In genomic region chr10:54761084-54761483, GRCm38 (mm10) we compare ENCODE assay signal across 27 mouse cellular contexts.
"Had no signal": no experiment of that assay in that cellular context is flagged by ENCODE, and none has a peak within 500 bp of the region (broad histone marks: within the 10 kb centered on the region; RNA-seq: fewer than 3 reads in every experiment).

No protein-coding gene starts in this region.

- H3K4me3 ChIP-seq: embryonic facial prominence, embryonic 10.5 days; embryonic facial prominence, embryonic 12.5 days; embryonic facial prominence, embryonic 13.5 days; embryonic facial prominence, embryonic 15.5 days; erythroblast, embryonic 14.5 days; forebrain, embryonic 10.5 days; forebrain, embryonic 12.5 days; forebrain, embryonic 13.5 days; forebrain, embryonic 15.5 days; gastrocnemius, adult 2 months; heart, adult 2 months had no signal

- H3K9me3 ChIP-seq: embryonic facial prominence, embryonic 10.5 days; embryonic facial prominence, embryonic 12.5 days; embryonic facial prominence, embryonic 13.5 days; embryonic facial prominence, embryonic 15.5 days; forebrain, embryonic 10.5 days; forebrain, embryonic 12.5 days; forebrain, embryonic 13.5 days; forebrain, embryonic 15.5 days had no signal

- H3K27ac ChIP-seq: embryonic facial prominence, embryonic 10.5 days; embryonic facial prominence, embryonic 12.5 days; embryonic facial prominence, embryonic 13.5 days; embryonic facial prominence, embryonic 15.5 days; forebrain, embryonic 10.5 days; forebrain, embryonic 12.5 days; forebrain, embryonic 13.5 days; forebrain, embryonic 15.5 days; gastrocnemius, adult 2 months; heart, adult 2 months had no signal

- H3K4me2 ChIP-seq: embryonic facial prominence, embryonic 12.5 days; embryonic facial prominence, embryonic 13.5 days; embryonic facial prominence, embryonic 15.5 days; forebrain, embryonic 12.5 days; forebrain, embryonic 13.5 days; forebrain, embryonic 15.5 days had no signal

- DNase-seq: cerebellum, adult 9-10 months; cerebellum, adult 9-11 months; cerebellum, postnatal 10 days; cerebellum, postnatal 14 days; cerebellum, postnatal 25 days; cerebellum, postnatal 36 days; embryo, embryonic 11 days; forebrain, postnatal 0 days; gastrocnemius, adult 2 months; gastrocnemius, postnatal 10 days; gastrocnemius, postnatal 14 days; gastrocnemius, postnatal 25 days; gastrocnemius, postnatal 36 days; heart, adult 11 months; heart, adult 18-20 months; heart, adult 2 months had no signal

- H3K36me3 ChIP-seq: embryonic facial prominence, embryonic 10.5 days; embryonic facial prominence, embryonic 12.5 days; embryonic facial prominence, embryonic 13.5 days; embryonic facial prominence, embryonic 15.5 days; forebrain, embryonic 10.5 days; forebrain, embryonic 12.5 days; forebrain, embryonic 15.5 days had no signal

- H3K27me3 ChIP-seq: embryonic facial prominence, embryonic 12.5 days; embryonic facial prominence, embryonic 13.5 days; embryonic facial prominence, embryonic 15.5 days; forebrain, embryonic 12.5 days; forebrain, embryonic 13.5 days; forebrain, embryonic 15.5 days had no signal

- ATAC-seq: forebrain, embryonic 13.5 days; forebrain, embryonic 14.5 days; forebrain, embryonic 15.5 days; forebrain, embryonic 16.5 days; forebrain, postnatal 0 days had no signal

- H3K4me1 ChIP-seq: embryonic facial prominence, embryonic 10.5 days; embryonic facial prominence, embryonic 12.5 days; embryonic facial prominence, embryonic 13.5 days; embryonic facial prominence, embryonic 15.5 days; forebrain, embryonic 10.5 days; forebrain, embryonic 12.5 days; forebrain, embryonic 13.5 days; forebrain, embryonic 15.5 days had no signal

- H3K9ac ChIP-seq: embryonic facial prominence, embryonic 12.5 days; embryonic facial prominence, embryonic 13.5 days; embryonic facial prominence, embryonic 15.5 days; forebrain, embryonic 12.5 days; forebrain, embryonic 13.5 days; forebrain, embryonic 15.5 days; forebrain, postnatal 0 days had no signal
